Mouse (Mus musculus) embryonic stem cell, embryonic (primary cell): ENCODE data around the gene Exoc2.

Source experiments
- CTCF ChIA-PET, 4 experiments: fragments of 300-600 bp in 2 of 4; fragments of 350-600 bp in 2 of 4; sonication (Branson Sonifier 250); formaldehyde crosslinking; loops; one replicate each; lab custom pipeline; 2022; ENCODE audit warnings: inconsistent platforms in 2 of 4; lab: Charles Lee
- POLR2A ChIA-PET, 4 experiments: fragments of 300-600 bp in 2 of 4; fragments of 350-600 bp in 2 of 4; sonication (Branson Sonifier 250); formaldehyde crosslinking; loops; one replicate each; lab custom pipeline; 2022; ENCODE audit warnings: antibody characterized with exemption in 4 of 4, inconsistent platforms in 1 of 4; lab: Charles Lee

Exoc2 gene

DNA sequence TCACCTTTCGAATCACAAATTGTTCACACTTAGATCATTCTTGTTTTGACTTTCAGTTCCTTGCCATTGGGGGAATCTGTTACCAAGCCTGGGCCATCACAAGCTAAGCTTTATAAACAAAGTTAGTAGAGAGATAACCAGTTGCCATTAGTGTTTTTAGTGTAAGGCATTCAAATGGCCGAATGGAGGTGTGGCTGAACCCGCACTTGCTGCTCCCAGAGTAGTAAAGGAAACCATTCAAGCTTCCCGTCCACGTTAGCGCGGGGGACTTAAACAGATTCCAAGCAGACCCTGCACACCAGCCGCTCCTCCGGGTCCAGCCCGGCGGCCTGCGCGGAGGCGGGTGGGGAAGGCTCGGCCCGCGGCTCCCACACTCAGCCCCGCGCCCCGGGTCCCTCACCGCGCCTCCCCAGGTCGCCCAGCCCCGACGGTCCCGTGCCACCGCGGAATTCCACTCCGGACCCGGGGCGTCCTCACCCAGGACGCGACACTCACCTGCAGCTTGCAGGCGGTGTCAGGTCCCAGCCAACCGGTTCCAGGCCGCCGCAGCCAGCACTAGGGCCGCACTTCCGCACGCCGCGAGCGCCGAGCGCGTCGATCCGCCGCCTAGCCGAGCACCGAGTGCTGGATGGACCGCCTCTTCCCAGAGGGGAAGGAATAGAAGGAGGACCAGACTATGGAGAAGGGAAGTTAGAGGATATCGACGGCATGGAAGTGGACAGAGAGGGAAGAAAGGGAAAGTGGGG, at the start of gene Exoc2, which contains the start of gene Gm5447:
Exoc2 (minus strand) TSS at position 593 of the 746 bp plus-strand sequence.
Gm5447 (plus strand) TSS at position 704 of the 746 bp plus-strand sequence.
- POLR2A ChIA-PET = interaction anchor here in 3 of 4 experiments (0.6 to 2.5 kb wide), 10 partner anchors 9 to 35 kb away, joined by 3 to 10 read pairs (median 6); partner anchors contain the start of gene Hus1b (in 2 of the 3)
- CTCF ChIA-PET = interaction anchor here in 1 of 4 experiments (0.5 kb wide), 2 partner anchors 649 to 1110 kb away, joined by 3 read pairs; no protein-coding TSS in a partner anchor

GRCm38 (mm10) chr13:31023664-31024063, 49.8 kb upstream of the Exoc2 start:
- POLR2A ChIA-PET = no interaction called here
- CTCF ChIA-PET = no interaction called here

DNA sequence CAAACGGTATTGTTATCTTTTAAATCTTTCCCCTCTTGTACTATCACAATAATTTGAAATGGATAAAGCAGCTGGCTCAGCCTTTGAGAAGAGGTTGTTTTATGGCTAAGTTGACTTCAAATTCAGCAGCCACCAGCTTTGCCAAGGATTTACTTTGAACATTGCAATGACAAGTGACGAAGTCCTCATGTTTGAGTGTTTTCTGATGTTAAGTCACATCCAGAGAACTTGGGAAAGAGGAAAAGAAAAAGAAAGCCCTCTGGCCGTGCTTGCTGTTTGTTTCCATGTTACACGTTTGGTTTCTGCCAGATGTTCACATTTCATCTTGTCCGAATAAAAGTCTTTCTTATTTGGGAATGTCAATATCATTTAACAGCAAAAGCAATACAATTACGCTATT, 48.0 kb upstream of the Exoc2 start:
- POLR2A ChIA-PET = no interaction called here

DNA sequence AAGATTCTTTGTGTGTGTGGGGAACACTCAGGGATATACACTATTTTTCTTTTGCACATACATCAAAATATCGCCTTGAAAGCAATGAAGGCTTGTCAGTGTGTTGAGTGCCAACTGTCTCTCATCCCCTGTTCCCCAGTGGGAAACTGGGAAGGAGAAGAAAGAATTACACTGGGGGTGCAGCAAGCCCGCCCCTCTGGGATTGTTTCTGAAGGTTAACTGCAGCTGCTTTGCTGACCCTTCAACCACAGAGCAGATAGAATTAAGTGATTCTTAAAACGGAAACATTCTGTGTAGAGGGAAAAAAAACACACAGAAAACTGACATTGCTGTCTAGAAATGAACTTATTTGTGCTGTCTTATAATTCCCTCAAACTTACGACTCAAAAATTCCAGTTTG, 47.6 kb upstream of the Exoc2 start:
- ChIA-PET CTCF (no interaction called here), POLR2A (no interaction called here)

More for the DNA sequence above, 48.0 kb upstream of the Exoc2 start:
- CTCF ChIA-PET = no interaction called here

GRCm38 (mm10) chr13:31017545-31017944, 43.7 kb upstream of the Exoc2 start:
- CTCF ChIA-PET = no interaction called here
- POLR2A ChIA-PET = interaction anchor here in 1 of 4 experiments (0.7 kb wide), 1 partner anchor 32 kb away, joined by 3 read pairs; no protein-coding TSS in a partner anchor

DNA sequence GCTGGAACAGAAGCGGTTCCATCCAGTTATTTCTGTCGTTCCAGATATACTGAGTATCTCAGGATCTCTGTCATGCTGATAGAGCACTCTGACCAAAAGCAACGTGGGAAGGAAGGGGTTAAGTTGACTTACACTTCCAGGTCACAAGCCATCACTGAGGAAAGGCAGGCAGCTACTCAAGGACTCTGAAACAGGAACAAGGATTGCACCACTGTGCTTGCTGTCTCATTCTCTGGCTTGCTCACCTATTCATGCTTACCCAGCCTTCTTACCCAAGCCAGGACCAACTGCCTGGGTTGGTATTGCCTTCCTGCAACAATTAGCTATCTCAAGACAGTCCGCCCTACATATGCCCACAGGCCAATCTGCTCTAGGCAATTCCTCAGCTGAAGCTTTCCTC, 31.1 kb upstream of the Exoc2 start:
- ChIA-PET POLR2A (no interaction called here), CTCF (interaction anchor here in 1 of 4 experiments (1.3 kb wide), 1 partner anchor 11 kb away, joined by 3 read pairs; no protein-coding TSS in a partner anchor)

GRCm38 (mm10) chr13:31004458-31004857, 30.6 kb upstream of the Exoc2 start:
- ChIA-PET CTCF (no interaction called here), POLR2A (no interaction called here)

GRCm38 (mm10) chr13:30999799-31000198, 25.9 kb upstream of the Exoc2 start:
- CTCF ChIA-PET = no interaction called here
- POLR2A ChIA-PET = no interaction called here

DNA sequence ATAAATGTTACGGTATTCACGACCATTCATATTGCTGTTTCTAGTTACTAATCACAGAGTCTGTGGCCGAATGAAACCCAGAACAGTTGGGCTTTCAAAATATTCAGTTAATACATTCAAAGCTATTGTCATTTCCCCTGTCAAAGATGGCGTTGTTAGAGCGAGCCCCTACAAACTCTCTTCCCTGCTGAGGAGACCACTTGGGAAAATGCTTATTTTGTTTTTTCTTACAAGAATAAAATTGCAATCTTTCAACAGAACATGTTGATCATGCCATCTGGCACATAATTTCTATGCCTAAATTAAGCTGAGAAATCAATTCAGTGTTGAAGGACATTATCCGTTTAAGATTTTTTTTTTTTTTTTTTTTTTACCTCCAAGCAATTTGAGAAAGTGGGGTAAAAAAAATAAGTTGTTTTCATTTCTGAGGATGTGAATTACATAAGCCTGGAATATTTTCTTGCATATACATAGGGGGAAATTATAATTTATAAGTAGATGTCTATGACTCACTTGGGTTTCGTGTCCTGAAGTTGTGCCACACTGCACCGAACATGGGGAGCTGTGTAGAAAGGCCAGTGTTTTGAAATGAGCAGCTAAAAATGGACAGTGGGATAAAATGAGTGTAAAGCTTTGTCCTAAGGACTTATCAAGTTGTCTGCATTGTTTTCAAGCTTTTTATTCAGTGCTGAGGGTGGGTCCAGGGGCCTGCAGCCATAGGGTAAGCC, 23.8 kb upstream of the Exoc2 start:
- ChIA-PET CTCF (interaction anchor here in 1 of 4 experiments (0.7 kb wide), 1 partner anchor 619 kb away, joined by 5 read pairs; no protein-coding TSS in a partner anchor), POLR2A (interaction anchor here in 1 of 4 experiments (0.7 kb wide), 1 partner anchor 866 kb away, joined by 5 read pairs; no protein-coding TSS in a partner anchor)

DNA sequence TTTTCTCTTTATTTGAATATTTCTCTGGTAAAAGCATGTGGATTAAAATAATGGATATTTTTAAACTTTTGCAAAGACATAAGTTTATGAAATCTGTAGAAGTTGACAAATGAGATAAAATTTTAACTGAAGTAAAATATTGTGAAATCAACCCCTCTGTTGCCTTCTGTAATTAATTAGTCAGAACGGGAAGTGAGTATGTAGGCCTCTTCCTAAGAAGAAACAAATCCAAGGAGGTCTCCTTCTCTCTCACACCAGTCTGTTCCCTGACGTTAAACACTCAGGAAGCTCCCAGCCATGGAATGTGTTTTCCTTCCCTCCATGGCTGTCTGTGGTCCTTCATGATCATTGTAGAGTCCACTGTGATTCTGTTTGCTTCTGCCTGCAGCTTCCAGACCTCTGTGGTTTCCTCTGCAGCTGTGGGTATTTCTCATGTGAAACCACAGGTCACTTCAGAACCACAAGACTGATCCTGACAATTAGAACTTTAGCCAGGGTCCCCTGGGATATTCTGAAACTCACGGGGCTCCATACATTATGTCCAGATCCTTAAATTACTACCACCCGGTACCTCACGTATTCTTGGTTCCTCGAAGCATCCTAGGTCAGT, 20.5 kb upstream of the Exoc2 start:
- ChIA-PET CTCF (interaction anchor here (0.6 to 1.6 kb wide), 14 partner anchors 9 to 624 kb away, joined by 3 to 7 read pairs (median 4); no protein-coding TSS in a partner anchor), POLR2A (no interaction called here)

- CTCF ChIA-PET = interaction anchor here (0.6 to 1.6 kb wide), 16 partner anchors 8 to 624 kb away, joined by 3 to 7 read pairs (median 3); no protein-coding TSS in a partner anchor
- POLR2A ChIA-PET = no interaction called here
These were observed 19.9 kb upstream of the Exoc2 start for GRCm38 (mm10) chr13:30993819-30994218.

- CTCF ChIA-PET = no interaction called here
- POLR2A ChIA-PET = no interaction called here
These were observed 16.3 kb upstream of the Exoc2 start for GRCm38 (mm10) chr13:30990233-30990632.

- CTCF ChIA-PET = no interaction called here
- POLR2A ChIA-PET = no interaction called here
These were observed 15.8 kb upstream of the Exoc2 start for GRCm38 (mm10) chr13:30989710-30990109.

- POLR2A ChIA-PET = no interaction called here
- CTCF ChIA-PET = no interaction called here
These were observed 13.8 kb upstream of the Exoc2 start for GRCm38 (mm10) chr13:30987686-30988085.

DNA sequence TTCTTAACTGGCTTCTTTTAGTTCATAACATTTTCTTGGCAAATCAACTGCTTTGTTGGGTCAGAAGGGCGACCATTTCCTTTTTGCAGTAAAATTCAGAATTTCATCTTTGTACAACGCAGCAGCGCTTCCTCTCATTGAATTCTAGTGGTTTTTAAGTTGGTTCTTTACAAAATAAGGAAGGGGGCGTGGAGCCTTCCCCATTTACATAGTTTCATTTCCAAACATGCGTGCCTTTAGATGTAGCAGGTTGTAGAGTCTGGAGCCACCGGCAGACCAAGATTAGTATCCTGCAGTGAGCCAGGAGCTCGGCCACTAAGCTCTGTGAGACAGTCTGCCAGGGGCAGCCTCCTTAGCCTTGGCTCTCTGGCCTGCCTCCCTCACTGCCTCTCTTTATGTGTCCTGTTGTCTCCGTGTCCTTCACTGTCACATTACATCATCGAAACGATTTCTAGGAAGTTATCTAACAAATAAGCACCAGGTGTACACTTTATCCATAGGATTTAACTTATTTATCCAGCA, 13.1 kb upstream of the Exoc2 start:
- ChIA-PET CTCF (no interaction called here), POLR2A (interaction anchor here in 1 of 4 experiments (1.4 kb wide), 1 partner anchor 41 kb away, joined by 3 read pairs; no protein-coding TSS in a partner anchor)

DNA sequence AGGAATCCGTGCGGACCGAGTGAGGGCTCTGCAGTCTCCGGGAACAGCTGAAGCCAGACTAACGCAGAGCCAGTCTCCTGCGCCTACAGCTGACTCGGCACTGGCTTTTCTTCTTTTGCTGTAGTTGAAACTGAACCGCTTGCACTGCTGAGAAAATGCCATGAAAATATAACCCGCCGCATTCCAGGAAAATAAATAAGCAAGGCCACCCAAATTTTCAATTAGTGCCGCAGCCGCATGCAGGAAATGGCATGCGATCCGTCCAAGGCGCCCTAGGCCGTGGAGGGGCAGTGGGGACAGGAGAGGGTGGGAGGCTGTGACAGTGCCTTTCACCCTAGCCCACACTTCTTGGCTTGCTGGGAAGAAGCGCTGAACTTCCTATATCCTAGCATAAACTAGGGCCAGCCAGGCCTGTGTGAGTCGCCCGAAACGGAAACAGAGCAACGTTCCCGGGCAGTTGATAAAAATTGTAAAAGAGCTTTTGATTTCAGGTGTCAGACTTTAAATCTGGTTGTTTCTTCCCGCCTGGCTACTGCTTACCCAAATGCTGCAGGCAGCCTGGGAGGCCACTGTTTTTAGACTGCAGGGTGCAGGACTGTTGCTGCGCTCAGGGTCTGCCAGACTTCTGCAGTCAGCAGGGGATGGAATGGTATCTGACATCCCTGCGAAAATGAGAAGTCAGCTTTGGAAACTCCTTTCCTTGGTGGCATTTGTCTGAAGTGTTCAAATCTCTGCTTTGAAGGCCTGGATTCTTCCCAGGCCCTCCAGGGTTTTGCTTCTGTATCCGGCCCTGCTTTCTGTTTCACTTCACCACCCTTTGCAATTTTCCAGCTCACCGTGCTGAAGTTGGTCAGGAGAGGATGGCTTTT, 11.9 kb upstream of the Exoc2 start:
- CTCF ChIA-PET = interaction anchor here (0.5 to 1.5 kb wide), 8 partner anchors 8 to 644 kb away, joined by 3 to 8 read pairs (median 3); no protein-coding TSS in a partner anchor
- POLR2A ChIA-PET = interaction anchor here in 3 of 4 experiments (0.6 to 1.7 kb wide), 7 partner anchors 9 to 630 kb away, joined by 3 to 9 read pairs (median 3); partner anchors contain the start of genes Exoc2 (in 1 of the 3) and Gm5447 (in 1 of the 3)

GRCm38 (mm10) chr13:30985275-30985597, 11.3 kb upstream of the Exoc2 start:
- POLR2A ChIA-PET = interaction anchor here in 3 of 4 experiments (0.6 to 1.7 kb wide), 7 partner anchors 9 to 630 kb away, joined by 3 to 9 read pairs (median 3); partner anchors contain the start of genes Exoc2 (in 1 of the 3) and Gm5447 (in 1 of the 3)
- CTCF ChIA-PET = interaction anchor here (0.9 to 1.5 kb wide), 6 partner anchors 8 to 644 kb away, joined by 3 to 5 read pairs (median 3); no protein-coding TSS in a partner anchor

- CTCF ChIA-PET = interaction anchor here in 3 of 4 experiments (0.6 to 3.1 kb wide), 9 partner anchors 12 to 98 kb away, joined by 3 to 10 read pairs (median 4); no protein-coding TSS in a partner anchor
- POLR2A ChIA-PET = no interaction called here
These were observed 7.8 kb upstream of the Exoc2 start for GRCm38 (mm10) chr13:30981666-30982065.
